Comparison of ENCODE assay signal across 8 mouse cellular contexts in genomic region chrX:10484872-10485569, GRCm38 (mm10). TPM values are rescaled to one million over a fixed set of nuclear protein-coding genes. Genes with fewer than 3 reads are reported as not detected.
DNase-seq lines count a peak whose midpoint lies in the region; ATAC-seq and TF ChIP-seq lines count a peak whose summit lies in the region.

Tspan7 (plus strand) TSS chrX:10485158.

- intact Hi-C loops in gastrocnemius, adult 2 months (cut with DNase I) = loop anchor here (10.0 kb wide), 1 partner anchor 270 kb away; the partner anchor contains the start of gene Rpgr

- peak within 1 kb of the TSS; percentile 76 for H3K4me3 ChIP-seq in gastrocnemius, adult 2 months
- H3K4me3 ChIP-seq in hindbrain, embryonic 13.5 days = peak within 1 kb of the TSS; percentile 50

- DNase-seq in adrenal gland, adult 18-20 months (ENCODE audit: low spot score in 2 of 2) = peak; percentile 36 to 41
- DNase-seq in cerebellum, postnatal 4 days (ENCODE audit: low spot score in 2 of 2) = peak; percentile 22 to 54
- DNase-seq in gastrocnemius, adult 2 months = peak; percentile 79
- peak; percentile 34 to 52 for DNase-seq in layer of hippocampus, postnatal 25 days (ENCODE audit: extremely low spot score in 1 of 2, low spot score in 1 of 2)
- peak; percentile 62 for DNase-seq in lung, postnatal 14 days
- DNase-seq in retina, embryonic 14.5 days (ENCODE audit: low spot score) = peak; percentile 72
- peak; percentile 29 to 67 for DNase-seq in urinary bladder, postnatal 4 days (ENCODE audit: low spot score in 2 of 2)

- H3K4me1 ChIP-seq in hindbrain, embryonic 13.5 days (replicated peaks) = no peaks in the 10 kb centered on the region

- no peaks in the 10 kb centered on the region for H3K36me3 ChIP-seq in hindbrain, embryonic 13.5 days

- ATAC-seq in hindbrain, embryonic 13.5 days (ENCODE audit: low FRiP score) = peak; percentile 87

- peak within 1 kb of the TSS; percentile 56 for H3K4me2 ChIP-seq in hindbrain, embryonic 13.5 days

- no peaks in the 10 kb centered on the region for H3K27me3 ChIP-seq in hindbrain, embryonic 13.5 days

- peak within 1 kb of the TSS; percentile 88 for H3K27ac ChIP-seq in gastrocnemius, adult 2 months
- H3K27ac ChIP-seq in hindbrain, embryonic 13.5 days = peak within 1 kb of the TSS; percentile 79

- TF ChIP-seq CTCF in gastrocnemius, adult 2 months (IDR thresholded peaks at IDR 0.05) = peak; percentile 11; the same call in 1 of the 2 replicates

- WGBS in hindbrain, embryonic 13.5 days = 17% methylated on average over 29 of the region's 41 CpGs

- H3K9ac ChIP-seq in hindbrain, embryonic 13.5 days = peak within 1 kb of the TSS; percentile 74

- H3K9me3 ChIP-seq in hindbrain, embryonic 13.5 days = no peaks in the 10 kb centered on the region

RNA-seq across cellular contexts. Expression of gene Tspan7, which starts in this region (rescaled TPM):
- total RNA-seq in adrenal gland, adult 18-20 months (2021) = 10 to 100 TPM; 83.2 to 86.3 TPM
- total RNA-seq in gastrocnemius, adult 2 months (2021) = 100 to 1,000 TPM in 1 of 2 experiments, 10 to 100 TPM in 1; 87.5 to 127 TPM
- 250 and 257 TPM in 2 replicates for polyA plus RNA-seq in hindbrain, embryonic 13.5 days (2015; fragmentation: Nextera tagmentation; extraction: Ambion mirVana)
- total RNA-seq in layer of hippocampus, postnatal 25 days (2021) = 1,000 to 10,000 TPM; 1,210 to 1,244 TPM

Comparison
In these comparisons a context has a peak if more than half of its experiments do, and no peak if none do; other contexts are left out.
1. Peak in every context shown above with its lines: DNase-seq, ATAC-seq, H3K4me3 ChIP-seq and H3K27ac ChIP-seq.
2. RNA of gene Tspan7 (total RNA-seq): 1,210 to 1,244 TPM in layer of hippocampus, postnatal 25 days; 87.5 to 127 TPM in gastrocnemius, adult 2 months and 83.2 to 86.3 TPM in adrenal gland, adult 18-20 months; every median in the first group is over 4 times any median in the second.